19 mouse cellular contexts compared by ENCODE assay signal in genomic region chr11:18444600-18444999, GRCm38 (mm10).
DNase-seq lines count a peak whose midpoint lies in the region; ATAC-seq lines count a peak whose summit lies in the region.
"Had no signal": no experiment of that assay in that cellular context is flagged by ENCODE, and none has a peak within 500 bp of the region (broad histone marks: within the 10 kb centered on the region; RNA-seq: fewer than 3 reads in every experiment).

No protein-coding gene starts in this region.

- no peak overlapping the region for H3K4me2 ChIP-seq in kidney, embryonic 14.5 days (replicated peaks; ENCODE audit: low read depth, low read length)
- H3K4me2 ChIP-seq: heart, embryonic 13.5 days; liver, embryonic 13.5 days; midbrain, embryonic 15.5 days had no signal

- DNase-seq in adrenal gland, postnatal 14 days: peak; percentile 3
- no peak for DNase-seq in adrenal gland, adult 8-10 months
- DNase-seq in kidney, postnatal 4 days: peak; percentile 37 to 54
- DNase-seq in lung, postnatal 4 days: peak; percentile 35 to 50
- no peak for DNase-seq in heart, postnatal 10 days
- DNase-seq in urinary bladder, adult 2 months (ENCODE audit: low spot score): no peak
- DNase-seq: cerebellum, postnatal 25 days; heart, postnatal 4 days; liver, embryonic 13.5 days; right cerebral cortex, adult 18-20 months had no signal

- 26% methylated on average over 8 of the region's 8 CpGs for WGBS in kidney, embryonic 14.5 days

- intact Hi-C loops in heart, postnatal 10 days (cut with DNase I): no loop called here

- peak; percentile 75; the same call in 1 of the 2 replicates for ATAC-seq in kidney, embryonic 14.5 days (ENCODE audit: low FRiP score, low TSS enrichment)
- ATAC-seq in megakaryocyte, adult 5-6 weeks (ENCODE audit: poor library complexity, severe bottlenecking): no peak
- ATAC-seq: CD4-positive, CD25-positive, alpha-beta regulatory T cell, adult 4 months; hindbrain, embryonic 16.5 days; intestine, postnatal 0 days; midbrain, embryonic 15.5 days had no signal

- no peaks in the 10 kb centered on the region for H3K9me3 ChIP-seq in kidney, embryonic 14.5 days (ENCODE audit: control insufficient read depth, low read length)
- H3K9me3 ChIP-seq: G1E; heart, embryonic 13.5 days; limb, embryonic 10.5 days; liver, embryonic 13.5 days; midbrain, embryonic 15.5 days had no signal

- 0 out of 2 replicates have a peak, but pooled peaks cover 2% of the 10 kb centered on the region for H3K4me1 ChIP-seq in kidney, embryonic 14.5 days (ENCODE audit: control insufficient read depth, insufficient read depth, low read length)
- H3K4me1 ChIP-seq: heart, embryonic 13.5 days; liver, embryonic 13.5 days; midbrain, embryonic 15.5 days had no signal

- no peaks in the 10 kb centered on the region for H3K36me3 ChIP-seq in kidney, embryonic 14.5 days (ENCODE audit: control insufficient read depth, insufficient read depth, low read length)
- H3K36me3 ChIP-seq: G1E; heart, embryonic 13.5 days; limb, embryonic 10.5 days; liver, embryonic 13.5 days; midbrain, embryonic 15.5 days had no signal

- no peaks in the 10 kb centered on the region for H3K27me3 ChIP-seq in kidney, embryonic 14.5 days (ENCODE audit: control insufficient read depth, insufficient read depth, low read length)
- H3K27me3 ChIP-seq: heart, embryonic 13.5 days; liver, embryonic 13.5 days; midbrain, embryonic 15.5 days had no signal

- H3K27ac ChIP-seq in kidney, embryonic 14.5 days (ENCODE audit: low read depth, low read length): no peak overlapping the region
- H3K27ac ChIP-seq: heart, embryonic 13.5 days; limb, embryonic 10.5 days; liver, embryonic 13.5 days; midbrain, embryonic 15.5 days had no signal

- H3K4me3 ChIP-seq in kidney, embryonic 14.5 days (ENCODE audit: low read length): no peak overlapping the region
- H3K4me3 ChIP-seq: heart, embryonic 13.5 days; limb, embryonic 10.5 days; liver, embryonic 13.5 days; midbrain, embryonic 15.5 days had no signal

- no peak overlapping the region for H3K9ac ChIP-seq in kidney, embryonic 14.5 days (ENCODE audit: low read depth, low read length)
- H3K9ac ChIP-seq: heart, embryonic 13.5 days; liver, embryonic 13.5 days; midbrain, embryonic 15.5 days had no signal

Comparison
In these comparisons a context has a peak if more than half of its experiments do, and no peak if none do; other contexts are left out.
1. DNase-seq: peak in adrenal gland, postnatal 14 days (single experiment), kidney, postnatal 4 days (2 of 2) and lung, postnatal 4 days (2 of 2); none in adrenal gland, adult 8-10 months (single experiment), heart, postnatal 10 days (0 of 2) and urinary bladder, adult 2 months (single experiment).